Mouse (Mus musculus) B cell, adult (primary cell): Measurements from ENCODE around the gene Atad1. TPM values are rescaled to one million over a fixed set of nuclear protein-coding genes. Genes with fewer than 3 reads are reported as not detected.

Experiments
- total RNA-seq: library from RNA; stranded (reverse); gene quantifications from 4 replicates; pipeline ENCODE4 v1.2.4, GENCODE M21; 2023; ENCODE audit not compliant: inconsistent age

Gene Atad1
- 46.4 to 56.8 TPM (median 51.0 TPM) in 4 replicates for total RNA-seq

GRCm38 (mm10) chr19:32739686-32740085 is at the start of gene Atad1:
TSS of gene Atad1 (minus strand) at chr19:32739786.

GRCm38 (mm10) chr19:32756900-32757725 is 17.5 kb upstream of the Atad1 start, which contains the start of gene Pten:
TSS of gene Pten (plus strand) at chr19:32757497.

Other genes with a start within 250 kb of the Atad1 start
- gene Papss2, start 144.0 kb downstream of the Atad1 start, total RNA-seq: not detected in 4 replicates
- 221 to 229 TPM (median 225 TPM) in 4 replicates for gene Pten, start 17.7 kb upstream of the Atad1 start, total RNA-seq